Mouse (Mus musculus) E14TG2a.4 (cell line): Measurements from ENCODE around the gene Fam213a.

Experiments
- H3K27me3 ChIP-seq: 2 replicates; pipeline ENCODE4 v1.6.1; 2014; ENCODE audit warnings: low read length, control low read depth; ENCODE audit not compliant: insufficient read depth
- H3K36me3 ChIP-seq: 2 replicates; pipeline ENCODE4 v1.6.1; 2014; ENCODE audit warnings: low read length, control low read depth; ENCODE audit not compliant: insufficient read depth
- H3K4me1 ChIP-seq: replicated peaks from 2 replicates; pipeline ENCODE4 v1.6.1; 2014; ENCODE audit warnings: low read depth, low read length, control low read depth
- H3K4me3 ChIP-seq: replicated peaks from 2 replicates; pipeline ENCODE4 v1.5.1; 2014; ENCODE audit warnings: mild to moderate bottlenecking, low read length
- H3K9me3 ChIP-seq: 2 replicates; pipeline ENCODE4 v1.6.1; 2014; ENCODE audit warnings: low read length, control low read depth
- CTCF ChIP-seq: conservative IDR thresholded peaks from 2 replicates; pipeline ENCODE4 v1.5.1; 2014; ENCODE audit warnings: low read length
- NANOG ChIP-seq: IDR thresholded peaks from 2 replicates; pipeline ENCODE4 v1.6.1; 2014; ENCODE audit warnings: borderline replicate concordance, low read length, mixed read lengths
- POU5F1 ChIP-seq: IDR thresholded peaks from 2 replicates; pipeline ENCODE4 v1.6.1; 2014; ENCODE audit warnings: low read length, borderline replicate concordance

The Fam213a gene

DNA sequence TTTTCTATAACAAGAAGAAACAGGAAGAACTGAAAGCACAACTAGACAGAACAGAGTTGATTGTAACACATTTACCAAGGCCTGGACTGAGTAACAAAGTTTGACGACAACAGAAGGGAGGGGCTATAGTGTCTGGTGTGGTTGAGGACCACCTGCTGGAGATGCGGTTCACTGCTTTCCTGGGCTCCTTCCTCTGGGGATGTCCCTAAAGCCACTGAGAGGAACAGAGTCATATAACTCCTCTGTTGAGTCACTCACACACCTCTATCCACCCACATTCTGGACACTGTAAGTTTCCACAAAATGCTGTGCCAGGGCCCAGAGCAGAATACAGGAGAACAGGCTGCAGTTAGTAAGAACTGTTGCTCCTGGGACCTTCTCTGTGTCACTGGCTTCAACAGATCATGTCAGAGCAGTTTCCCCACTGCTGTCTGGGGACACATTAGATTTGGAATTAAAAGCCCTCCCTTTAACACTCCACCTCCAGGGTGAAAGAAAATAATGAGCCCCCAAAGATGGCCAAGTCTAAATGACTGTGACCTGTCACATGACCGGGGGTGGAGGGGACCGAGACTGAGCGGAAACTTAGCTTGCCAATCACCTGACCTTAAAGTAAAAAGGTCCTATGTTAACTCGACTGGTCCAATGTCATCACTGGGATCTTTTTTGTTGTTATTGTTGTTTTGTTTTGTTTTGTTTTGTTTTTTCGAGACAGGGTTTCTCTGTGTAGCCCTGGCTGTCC lies 13.5 kb downstream of the Fam213a start:
- H3K9me3 ChIP-seq = no peaks in the 10 kb centered on the region
- no peak for TF ChIP-seq POU5F1
- no peak for TF ChIP-seq NANOG
- TF ChIP-seq CTCF = no peak
- peaks cover 13% of the 10 kb centered on the region for H3K4me1 ChIP-seq
- H3K4me3 ChIP-seq = no peak overlapping the region
- H3K36me3 ChIP-seq = no peaks in the 10 kb centered on the region
- H3K27me3 ChIP-seq = peaks cover 20% of the 10 kb centered on the region

DNA sequence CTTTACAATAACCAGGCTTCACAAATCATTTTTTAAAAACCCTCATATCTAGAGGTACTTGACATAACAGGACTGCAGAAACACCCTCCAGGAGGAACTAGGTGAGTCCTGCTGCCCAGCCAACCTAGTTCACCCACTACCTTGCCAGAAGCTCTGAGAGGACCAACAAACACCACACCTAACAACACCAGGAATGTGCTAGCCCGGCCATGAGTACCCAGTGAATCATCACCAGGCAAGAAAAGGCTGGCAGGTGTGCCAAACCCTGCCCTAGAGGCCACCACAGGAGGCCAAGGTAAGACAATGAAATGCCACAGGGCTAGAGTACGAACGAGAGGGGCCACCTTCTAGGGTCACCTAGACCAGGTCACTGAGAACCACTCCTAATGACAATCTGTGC lies 17.4 kb downstream of the Fam213a start:
- 0 out of 2 replicates have a peak, but pooled peaks cover 3% of the 10 kb centered on the region for H3K4me1 ChIP-seq
- H3K9me3 ChIP-seq = no peaks in the 10 kb centered on the region
- no peak overlapping the region for H3K4me3 ChIP-seq
- H3K36me3 ChIP-seq = no peaks in the 10 kb centered on the region
- no peak for TF ChIP-seq CTCF
- no peak for TF ChIP-seq NANOG
- TF ChIP-seq POU5F1 = no peak
- H3K27me3 ChIP-seq = no peaks in the 10 kb centered on the region; the same call in 1 of the 2 replicates

DNA sequence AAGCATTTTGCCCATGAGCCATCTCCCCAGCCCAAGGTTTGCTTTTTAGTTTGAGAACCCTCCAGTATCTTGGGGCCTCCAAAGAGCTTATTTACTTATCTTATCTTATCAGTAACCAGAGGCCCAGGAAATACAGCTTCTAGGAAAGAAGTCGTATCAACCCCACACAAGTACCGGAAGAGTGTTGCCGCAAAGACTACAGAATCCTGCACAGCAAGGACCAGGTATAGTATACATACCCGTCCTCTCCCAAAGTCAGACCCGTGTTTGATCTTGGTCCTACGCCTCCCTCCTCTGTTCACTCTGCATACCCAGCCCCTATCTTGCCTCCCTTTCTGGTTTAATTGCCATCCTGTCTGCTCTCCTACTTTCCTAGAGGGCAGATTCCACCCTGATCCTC lies 21.1 kb downstream of the Fam213a start:
- H3K36me3 ChIP-seq = no peaks in the 10 kb centered on the region
- H3K4me1 ChIP-seq = peaks cover 3% of the 10 kb centered on the region; the same call in 1 of the 2 replicates
- H3K27me3 ChIP-seq = peaks cover 3% of the 10 kb centered on the region; the same call in 1 of the 2 replicates
- H3K9me3 ChIP-seq = no peaks in the 10 kb centered on the region
- no peak overlapping the region for H3K4me3 ChIP-seq
- TF ChIP-seq CTCF (no peak), NANOG (no peak), POU5F1 (no peak)

DNA sequence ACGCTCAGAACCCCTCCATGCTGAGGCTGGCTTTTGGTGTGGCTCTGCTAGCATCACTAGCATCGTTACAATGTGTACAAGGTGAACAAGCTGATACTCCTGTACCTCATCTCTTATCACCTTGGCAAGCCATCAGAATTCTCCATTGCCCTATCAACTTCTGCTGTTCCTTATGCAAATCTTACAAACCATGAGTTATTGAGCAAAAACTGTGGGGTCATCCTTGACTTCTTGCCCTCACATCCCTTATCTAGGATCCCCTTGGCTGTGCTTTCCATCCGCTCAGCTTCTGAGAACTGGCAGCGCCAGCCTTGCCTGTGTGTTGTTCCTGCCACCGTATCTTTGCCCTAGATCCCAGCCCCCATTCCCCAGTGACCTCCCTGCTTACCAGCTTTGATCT lies 24.8 kb downstream of the Fam213a start:
- no peaks in the 10 kb centered on the region for H3K36me3 ChIP-seq
- H3K9me3 ChIP-seq = no peaks in the 10 kb centered on the region
- TF ChIP-seq POU5F1 (no peak), NANOG (no peak), CTCF (no peak)
- no peak overlapping the region for H3K4me3 ChIP-seq
- no peaks in the 10 kb centered on the region; the same call in 1 of the 2 replicates for H3K4me1 ChIP-seq
- peaks cover 3% of the 10 kb centered on the region; the same call in 1 of the 2 replicates for H3K27me3 ChIP-seq

DNA sequence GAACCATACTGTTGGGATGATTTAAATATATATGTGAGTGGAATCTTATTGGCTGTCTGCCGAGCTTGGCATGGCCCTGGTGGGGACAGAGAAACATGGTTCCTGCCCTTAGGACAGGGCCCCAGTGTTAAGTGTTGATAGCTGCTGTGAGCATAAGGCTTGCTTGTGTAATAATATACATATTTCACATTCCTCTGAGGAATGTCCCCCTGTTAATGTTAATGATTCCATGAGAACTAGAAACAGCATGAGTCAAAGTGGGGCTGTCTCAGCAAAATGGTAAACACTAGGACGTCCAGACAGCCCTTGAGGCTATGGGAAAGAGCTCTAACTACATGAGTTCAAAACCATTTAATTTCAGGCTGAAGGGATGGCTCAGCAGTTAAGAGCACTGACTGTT lies 26.4 kb downstream of the Fam213a start:
- H3K9me3 ChIP-seq = no peaks in the 10 kb centered on the region
- no peak overlapping the region for H3K4me3 ChIP-seq
- TF ChIP-seq NANOG (no peak), CTCF (no peak), POU5F1 (no peak)
- H3K4me1 ChIP-seq = no peaks in the 10 kb centered on the region; the same call in 1 of the 2 replicates
- H3K36me3 ChIP-seq = no peaks in the 10 kb centered on the region
- H3K27me3 ChIP-seq = peaks cover 3% of the 10 kb centered on the region; the same call in 1 of the 2 replicates

DNA sequence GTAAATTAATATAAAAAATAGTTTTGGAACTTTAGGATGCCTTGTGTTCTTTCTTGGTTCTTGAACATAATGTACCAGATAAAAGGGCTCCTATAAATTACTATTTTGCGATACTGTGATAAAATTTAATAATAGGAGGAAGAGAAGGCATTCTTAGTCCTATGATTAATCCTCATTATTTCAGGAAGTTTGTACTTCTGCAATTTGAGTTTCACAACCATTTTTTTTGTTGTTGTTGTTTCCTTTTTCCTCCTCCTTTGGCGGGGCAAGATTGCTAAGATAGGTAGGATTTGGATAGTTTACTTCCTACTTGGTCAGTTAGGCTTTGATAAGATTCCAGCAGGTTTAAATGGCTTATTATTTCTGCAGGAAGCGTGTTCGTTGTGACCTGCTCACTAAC lies 28.0 kb downstream of the Fam213a start:
- H3K36me3 ChIP-seq = no peaks in the 10 kb centered on the region

DNA sequence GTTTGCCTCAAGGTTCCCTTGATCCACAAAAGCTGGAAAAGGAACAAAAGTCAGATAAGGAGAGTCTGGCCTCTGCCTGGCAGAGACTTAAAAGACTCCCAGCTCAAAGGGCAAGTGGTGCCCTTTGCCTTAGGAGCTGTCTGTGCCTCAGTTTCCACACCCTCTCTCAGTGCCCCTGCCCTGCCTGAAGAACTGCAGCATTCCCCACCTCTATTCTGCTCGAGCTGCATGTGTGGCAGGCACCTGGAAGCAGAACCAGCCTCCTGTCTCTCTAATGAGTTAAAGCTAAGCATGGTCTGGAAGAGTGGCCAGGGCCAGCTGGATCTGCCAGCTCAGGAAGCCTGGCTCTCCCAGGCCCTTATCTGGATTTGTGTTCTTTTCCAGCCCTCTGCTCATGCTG lies 33.9 kb downstream of the Fam213a start:
- TF ChIP-seq NANOG (no peak), CTCF (no peak), POU5F1 (no peak)
- H3K9me3 ChIP-seq = no peaks in the 10 kb centered on the region
- H3K4me1 ChIP-seq = no peaks in the 10 kb centered on the region
- no peaks in the 10 kb centered on the region for H3K27me3 ChIP-seq
- H3K36me3 ChIP-seq = no peaks in the 10 kb centered on the region
- no peak overlapping the region for H3K4me3 ChIP-seq

More for the DNA sequence above, 28.0 kb downstream of the Fam213a start:
- Histone ChIP-seq H3K27me3 (peaks cover 3% of the 10 kb centered on the region; the same call in 1 of the 2 replicates), H3K4me1 (no peaks in the 10 kb centered on the region; the same call in 1 of the 2 replicates), H3K4me3 (no peak overlapping the region), H3K9me3 (no peaks in the 10 kb centered on the region)
- TF ChIP-seq POU5F1 (no peak), NANOG (no peak), CTCF (no peak)

DNA sequence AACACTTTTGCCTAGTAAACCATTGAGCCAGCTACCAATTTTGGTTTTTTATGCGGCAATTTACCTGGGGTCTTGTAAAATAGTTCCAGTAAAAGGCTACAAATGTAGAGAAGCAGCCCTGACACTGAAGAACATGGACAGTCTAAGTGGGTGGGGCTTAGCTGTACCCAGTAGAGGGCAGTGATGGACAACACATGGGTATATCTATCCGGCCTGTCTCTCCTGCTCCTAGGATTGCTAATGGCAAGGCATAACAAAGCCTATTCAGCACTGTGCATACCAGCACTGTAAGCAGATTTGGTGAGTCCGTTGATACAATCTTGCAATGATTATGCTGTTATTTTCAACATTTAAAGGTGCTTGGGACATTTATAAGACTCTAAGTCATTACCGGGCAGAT lies 34.6 kb downstream of the Fam213a start:
- no peaks in the 10 kb centered on the region for H3K36me3 ChIP-seq
- H3K27me3 ChIP-seq = no peaks in the 10 kb centered on the region
- H3K4me3 ChIP-seq = no peak overlapping the region
- TF ChIP-seq POU5F1 = no peak
- no peak for TF ChIP-seq NANOG
- no peak for TF ChIP-seq CTCF
- H3K9me3 ChIP-seq = no peaks in the 10 kb centered on the region
- no peaks in the 10 kb centered on the region for H3K4me1 ChIP-seq
